ENCODE assay signal across 8 mouse cellular contexts in the genomic region with DNA sequence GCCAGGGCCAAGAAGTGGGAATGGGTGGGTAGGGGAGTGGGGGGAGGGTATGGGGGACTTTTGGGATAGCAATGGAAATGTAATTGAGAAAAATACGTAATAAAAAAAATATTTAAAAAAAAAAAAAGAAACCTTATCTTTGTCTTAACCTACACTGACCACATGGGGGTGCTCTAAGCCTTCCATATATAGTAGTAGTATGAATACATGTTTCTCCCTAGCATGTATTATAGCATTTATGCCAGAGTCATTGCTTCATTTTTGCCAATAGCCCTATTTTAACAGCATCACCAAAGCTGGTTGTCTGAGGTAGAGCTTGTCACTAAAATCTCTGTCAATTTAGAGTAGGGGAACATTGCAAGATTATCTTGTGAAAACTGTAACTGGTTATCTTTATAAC. TPM values are rescaled to one million over a fixed set of nuclear protein-coding genes. Genes with fewer than 3 reads are reported as not detected.
DNase-seq lines count a peak whose midpoint lies in the region; ATAC-seq and TF ChIP-seq lines count a peak whose summit lies in the region.
"Had no signal": no experiment of that assay in that cellular context is flagged by ENCODE, and none has a peak within 500 bp of the region (broad histone marks: within the 10 kb centered on the region; RNA-seq: fewer than 3 reads in every experiment).

No protein-coding gene starts in this region.

- no peak for ATAC-seq in Patski

- no peak overlapping the region for H3K27ac ChIP-seq in CH12.LX (ENCODE audit: insufficient read depth, low read depth)
- H3K27ac ChIP-seq: embryonic facial prominence, embryonic 13.5 days had no signal

- H3K4me3 ChIP-seq in CH12.LX (replicated peaks in 1 of 3; ENCODE audit: low read depth in 2 of 3, low read length in 2 of 3, poor library complexity in 1 of 3), result no peak overlapping the region
- H3K4me3 ChIP-seq: embryonic facial prominence, embryonic 13.5 days had no signal

- TF ChIP-seq RAD21 in CH12.LX (IDR thresholded peaks at IDR 0.05; ENCODE audit: low read depth, low read length), result peak; percentile 71

- no peaks in the 10 kb centered on the region for H3K9me3 ChIP-seq in CH12.LX (replicated peaks; ENCODE audit: low read length)
- H3K9me3 ChIP-seq: embryonic facial prominence, embryonic 13.5 days had no signal

- CTCF ChIA-PET in Patski (lab: Charles Lee), result interaction anchor here (1.0 to 1.4 kb wide), 2 partner anchors 13 to 16 kb away, joined by 3 read pairs; no protein-coding TSS in a partner anchor

- H3K79me2 ChIP-seq in CH12.LX (replicated peaks; ENCODE audit: control insufficient read depth, extremely low read depth, insufficient read depth, poor library complexity, severe bottlenecking), result no peaks in the 10 kb centered on the region

- TF ChIP-seq EP300 in CH12.LX (IDR thresholded peaks at IDR 0.05; ENCODE audit: low read length), result no peak

- no peaks in the 10 kb centered on the region for H3K4me1 ChIP-seq in CH12.LX (ENCODE audit: control insufficient read depth in 1 of 2, insufficient read depth in 2 of 2)
- H3K4me1 ChIP-seq: embryonic facial prominence, embryonic 13.5 days had no signal

- no peak overlapping the region for H3K4me2 ChIP-seq in CH12.LX (ENCODE audit: insufficient read depth, low read depth, poor library complexity, severe bottlenecking)
- H3K4me2 ChIP-seq: embryonic facial prominence, embryonic 13.5 days had no signal

- TF ChIP-seq CTCF in CH12.LX (conservative IDR thresholded peaks at IDR 0.05 in 1 of 2, IDR thresholded peaks at IDR 0.05 in 1 of 2; ENCODE audit: low read depth in 2 of 2, low read length in 2 of 2) (peak in 1 of 2 experiments; percentile 62; a peak in 2 of 4 replicates), Patski (IDR thresholded peaks at IDR 0.05) (peak; percentile 43)

- peak; percentile 29 to 42 for DNase-seq in layer of hippocampus, postnatal 10 days (ENCODE audit: low spot score in 2 of 2)
- no peak for DNase-seq in layer of hippocampus, adult 9-11 months
- peak; percentile 45 for DNase-seq in CH12.LX (ENCODE audit: extremely low read depth)
- no peak for DNase-seq in Patski (ENCODE audit: low read depth, low spot score)
- DNase-seq in lung, postnatal 14 days, result peak; percentile 28
- no peak for DNase-seq in spleen, postnatal 14 days (ENCODE audit: low spot score in 2 of 2)
- DNase-seq in T-cell, adult 2 months (ENCODE audit: low spot score), result no peak

- no peaks in the 10 kb centered on the region for H3K36me3 ChIP-seq in CH12.LX (replicated peaks in 1 of 2; ENCODE audit: control insufficient read depth in 1 of 2, insufficient read depth in 1 of 2, low read length in 1 of 2)
- H3K36me3 ChIP-seq: embryonic facial prominence, embryonic 13.5 days had no signal

- H3K9ac ChIP-seq in CH12.LX (ENCODE audit: insufficient read depth, low read depth), result no peak overlapping the region
- H3K9ac ChIP-seq: embryonic facial prominence, embryonic 13.5 days had no signal

- dilution Hi-C loops in CH12.LX (cut with MboI; ENCODE audit: extremely low pct_ligation_motif_present, extremely low pct_unique_long_range_greater_than_20kb, low sequenced_read_pairs), result no loop called here

- in situ Hi-C loops in CH12.LX (cut with MboI; ENCODE audit: low pct_ligation_motif_present, low pct_unique_long_range_greater_than_20kb, low sequenced_read_pairs) (no loop called here), Patski (cut with MboI; ENCODE audit: low pct_unique_long_range_greater_than_20kb) (no loop called here)

- H3K27me3 ChIP-seq in CH12.LX (replicated peaks) (no peaks in the 10 kb centered on the region), Patski (no peaks in the 10 kb centered on the region)
- H3K27me3 ChIP-seq: embryonic facial prominence, embryonic 13.5 days had no signal

- POLR2A ChIA-PET in Patski (lab: Charles Lee), result no interaction called here

- TF ChIP-seq POLR2A in CH12.LX (IDR thresholded peaks at IDR 0.05; ENCODE audit: low read depth, low read length), result no peak

TF ChIP-seq in CH12.LX, 34 proteins besides CTCF, POLR2A, EP300 and RAD21:
- TF ChIP-seq POLR2AphosphoS2 (IDR thresholded peaks at IDR 0.05; ENCODE audit: low read depth, low read length) (no peak), ZNF384 (IDR thresholded peaks at IDR 0.05; ENCODE audit: low read depth, low read length) (peak; percentile 92), SMC3 (IDR thresholded peaks at IDR 0.05; ENCODE audit: low read depth, low read length) (peak; percentile 35)

RNA-seq across cellular contexts. Expression of gene AW209491, which starts 19.3 kb away (rescaled TPM):
- total RNA-seq in layer of hippocampus, postnatal 10 days (2021), result 10 to 100 TPM; 15.6 to 17.9 TPM
- 13.6 and 13.7 TPM in 2 replicates for total RNA-seq in CH12.LX (2012; rRNA removed)
- 22.3 and 24.3 TPM in 2 replicates for total RNA-seq in CH12.LX (2014; rRNA removed)
- 18.8 and 20.9 TPM in 2 replicates for polyA plus RNA-seq in CH12.LX (2012; ENCODE audit: insufficient read length, low read depth)
- polyA plus RNA-seq in Patski (2021), result 19.7 TPM

RNA-seq across cellular contexts. Expression of gene Psma2, which starts 36.3 kb away (rescaled TPM):
- 10 to 100 TPM; 69.1 to 73.5 TPM for total RNA-seq in layer of hippocampus, postnatal 10 days (2021)
- total RNA-seq in CH12.LX (2012; rRNA removed) (134 and 159 TPM in 2 replicates), CH12.LX (2014; rRNA removed) (290 and 319 TPM in 2 replicates)
- polyA plus RNA-seq in CH12.LX (2012; ENCODE audit: insufficient read length, low read depth) (184 and 206 TPM in 2 replicates), Patski (2021) (153 TPM)

RNA-seq across cellular contexts. Expression of gene Mrpl32, which starts 36.3 kb away (rescaled TPM):
- 10 to 100 TPM; 29.6 to 33.2 TPM for total RNA-seq in layer of hippocampus, postnatal 10 days (2021)
- 48.7 and 67.1 TPM in 2 replicates for total RNA-seq in CH12.LX (2012; rRNA removed)
- total RNA-seq in CH12.LX (2014; rRNA removed), result 190 and 238 TPM in 2 replicates
- 129 and 133 TPM in 2 replicates for polyA plus RNA-seq in CH12.LX (2012; ENCODE audit: insufficient read length, low read depth)
- 48.0 TPM for polyA plus RNA-seq in Patski (2021)

Comparison
In these comparisons a context has a peak if more than half of its experiments do, and no peak if none do; other contexts are left out.
1. DNase-seq: peak in layer of hippocampus, postnatal 10 days (2 of 2), CH12.LX (single experiment) and lung, postnatal 14 days (single experiment); none in layer of hippocampus, adult 9-11 months (single experiment), Patski (single experiment), spleen, postnatal 14 days (0 of 2) and T-cell, adult 2 months (single experiment).